Mouse (Mus musculus) ES-Bruce4 (cell line): ENCODE data around the gene Cltb.

Experiments
- CTCF ChIP-seq: IDR thresholded peaks from one replicate; pipeline ENCODE4 v1.8.1; 2011; ENCODE audit warnings: low read depth, low read length
- EP300 ChIP-seq: IDR thresholded peaks from 2 replicates; pipeline ENCODE4 v1.6.1; 2011; ENCODE audit warnings: low read depth, low read length; ENCODE audit not compliant: insufficient read depth
- POLR2A ChIP-seq: IDR thresholded peaks from one replicate; pipeline ENCODE4 v1.8.1; 2011; ENCODE audit warnings: low read length; ENCODE audit not compliant: insufficient read depth

GRCm38 (mm10) chr13:54632731-54633277 is 21.7 kb upstream of the Cltb start:
- TF ChIP-seq CTCF (no peak), POLR2A (no peak), EP300 (no peak)
